Mouse (Mus musculus) MEL (cell line): ENCODE measurements around the gene Gmeb2. TPM values are rescaled to one million over a fixed set of nuclear protein-coding genes. Genes with fewer than 3 reads are reported as not detected.

Experiments
- DNase-seq: peaks from one replicate; pipeline ENCODE4 v3.0.0; 2011; ENCODE audit warnings: low read depth, low spot score
- H3K27ac ChIP-seq: 2 replicates; pipeline ENCODE4 v1.5.1; 2012; ENCODE audit warnings: low read depth, mild to moderate bottlenecking, control low read depth, low read length, moderate library complexity; ENCODE audit not compliant: control insufficient read depth
- H3K27me3 ChIP-seq, 2 experiments: fragments of 150-350 bp in 1 of 2; sonication (generic) in 1 of 2; 2 replicates each; pipeline ENCODE4 v1.6.1; 2012; ENCODE audit warnings: low read length in 2 of 2, mild to moderate bottlenecking in 2 of 2, improper control_type of control experiment in 1 of 2, moderate library complexity in 1 of 2; ENCODE audit not compliant: insufficient read depth in 2 of 2, control insufficient read depth in 1 of 2
- H3K36me3 ChIP-seq, 2 experiments: 2 replicates each; pipeline ENCODE4 v1.6.1; 2012 to 2014; ENCODE audit warnings: low read length in 2 of 2, improper control_type of control experiment in 1 of 2, inconsistent platforms in 1 of 2, mild to moderate bottlenecking in 1 of 2; ENCODE audit not compliant: insufficient read depth in 2 of 2, control insufficient read depth in 1 of 2
- H3K4me1 ChIP-seq, 2 experiments: fragments of 150-350 bp in 1 of 2; sonication (generic) in 1 of 2; 2 replicates each; pipeline ENCODE4 v1.6.1; 2012; ENCODE audit warnings: low read length in 2 of 2, improper control_type of control experiment in 1 of 2, mild to moderate bottlenecking in 1 of 2; ENCODE audit not compliant: insufficient read depth in 2 of 2, control insufficient read depth in 1 of 2
- H3K4me3 ChIP-seq, 2 experiments: fragments of 150-350 bp in 1 of 2; sonication (generic) in 1 of 2; 2 replicates each; pipeline ENCODE4 v1.5.1; 2012; ENCODE audit warnings: low read depth in 2 of 2, low read length in 2 of 2, mild to moderate bottlenecking in 2 of 2, moderate library complexity in 2 of 2, control low read depth in 1 of 2, improper control_type of control experiment in 1 of 2; ENCODE audit not compliant: control insufficient read depth in 1 of 2, insufficient read depth in 1 of 2
- H3K79me2 ChIP-seq: 2 replicates; pipeline ENCODE4 v1.6.1; 2012; ENCODE audit warnings: mild to moderate bottlenecking, low read length, moderate library complexity; ENCODE audit not compliant: control insufficient read depth, poor library complexity, insufficient read depth
- H3K9ac ChIP-seq: 2 replicates; pipeline ENCODE4 v1.6.1; 2012; ENCODE audit warnings: low read depth, mild to moderate bottlenecking, control low read depth, low read length, moderate library complexity; ENCODE audit not compliant: control insufficient read depth, poor library complexity, severe bottlenecking
- H3K9me3 ChIP-seq: fragments of 150-350 bp; sonication (generic); replicated peaks from 2 replicates; pipeline ENCODE4 v1.6.1; 2012; ENCODE audit warnings: mild to moderate bottlenecking, low read length, improper control_type of control experiment, moderate library complexity; ENCODE audit not compliant: insufficient read depth
- ELF1 ChIP-seq: IDR thresholded peaks from 2 replicates; pipeline ENCODE4 v1.6.1; 2014; ENCODE audit warnings: low read depth, mild to moderate bottlenecking, inconsistent platforms, low read length, improper control_type of control experiment, moderate library complexity
- EP300 ChIP-seq, 2 experiments: IDR thresholded peaks; 2 replicates each; pipeline ENCODE4 v1.6.1; 2011; ENCODE audit warnings: improper control_type of control experiment in 2 of 2, low read length in 2 of 2, low read depth in 1 of 2, mild to moderate bottlenecking in 1 of 2
- GABPA ChIP-seq: IDR thresholded peaks from 2 replicates; pipeline ENCODE4 v1.6.1; 2012; ENCODE audit warnings: low read depth, mild to moderate bottlenecking, inconsistent platforms, low read length, improper control_type of control experiment, moderate library complexity
- KAT2A ChIP-seq: conservative IDR thresholded peaks from 2 replicates; pipeline ENCODE4 v1.6.1; 2012; ENCODE audit warnings: low read depth, low read length, improper control_type of control experiment, inconsistent platforms
- MAX ChIP-seq: IDR thresholded peaks from 2 replicates; pipeline ENCODE4 v1.6.1; 2011; ENCODE audit warnings: low read length, improper control_type of control experiment
- MEF2A ChIP-seq: IDR thresholded peaks from 2 replicates; pipeline ENCODE4 v1.6.1; 2014; ENCODE audit warnings: low read depth, mild to moderate bottlenecking, inconsistent platforms, low read length, improper control_type of control experiment; ENCODE audit not compliant: poor library complexity, insufficient replicate concordance, severe bottlenecking; ENCODE audit errors: extremely low read depth
- MYC ChIP-seq: IDR thresholded peaks from 2 replicates; pipeline ENCODE4 v1.6.1; 2011; ENCODE audit warnings: low read depth, mild to moderate bottlenecking, low read length, improper control_type of control experiment, moderate library complexity
- POLR2A ChIP-seq, 2 experiments: IDR thresholded peaks; 2 replicates each; pipeline ENCODE4 v1.6.1; 2011 to 2012; ENCODE audit warnings: low read length in 2 of 2, mild to moderate bottlenecking in 2 of 2, control low read depth in 1 of 2, improper control_type of control experiment in 1 of 2, low read depth in 1 of 2, moderate library complexity in 1 of 2; ENCODE audit not compliant: control insufficient read depth in 1 of 2, insufficient read depth in 1 of 2, poor library complexity in 1 of 2
- POLR2AphosphoS5 ChIP-seq: IDR thresholded peaks from 2 replicates; pipeline ENCODE4 v1.6.1; 2012; ENCODE audit warnings: low read depth, borderline replicate concordance, mild to moderate bottlenecking, inconsistent platforms, low read length, moderate library complexity, mixed read lengths
- RCOR1 ChIP-seq: IDR thresholded peaks from 2 replicates; pipeline ENCODE4 v1.6.1; 2012; ENCODE audit warnings: low read depth, mild to moderate bottlenecking, inconsistent platforms, low read length, improper control_type of control experiment
- SIN3A ChIP-seq: IDR thresholded peaks from 2 replicates; pipeline ENCODE4 v1.6.1; 2012; ENCODE audit warnings: low read length, improper control_type of control experiment, inconsistent platforms
- SMC3 ChIP-seq: IDR thresholded peaks from 2 replicates; pipeline ENCODE4 v1.6.1; 2011; ENCODE audit warnings: low read depth, low read length, improper control_type of control experiment
- ZC3H11A ChIP-seq: IDR thresholded peaks from 2 replicates; pipeline ENCODE4 v1.6.1; 2012; ENCODE audit warnings: low read depth, mild to moderate bottlenecking, inconsistent platforms, low read length, improper control_type of control experiment
- ZKSCAN1 ChIP-seq: IDR thresholded peaks from 2 replicates; pipeline ENCODE4 v1.6.1; 2012; ENCODE audit warnings: low read depth, mild to moderate bottlenecking, inconsistent platforms, low read length, improper control_type of control experiment, moderate library complexity
- polyA plus RNA-seq, 2 experiments: library from polyadenylated mRNA; stranded (reverse) in 1 of 2; unstranded in 1 of 2; fragments of >175 nt in 1 of 2; fragments of >200 nt in 1 of 2; gene quantifications; 2 replicates each; pipeline versions ENCODE4 v1.2.1 to v1.2.4; 2012; ENCODE audit warnings: low replicate concordance in 2 of 2, low read depth in 1 of 2; ENCODE audit not compliant: insufficient read length in 2 of 2, insufficient read depth in 1 of 2, missing spikeins in 1 of 2
- total RNA-seq: library from RNA; depleted of rRNA; stranded (reverse); fragments of 300-350 nt; gene quantifications from 2 replicates; pipeline ENCODE4 v1.2.3, GENCODE M21; 2012

The Gmeb2 gene
- total and polyA plus RNA-seq, 3 experiments = 8.3 to 16.9 TPM; not detected in 1

DNA sequence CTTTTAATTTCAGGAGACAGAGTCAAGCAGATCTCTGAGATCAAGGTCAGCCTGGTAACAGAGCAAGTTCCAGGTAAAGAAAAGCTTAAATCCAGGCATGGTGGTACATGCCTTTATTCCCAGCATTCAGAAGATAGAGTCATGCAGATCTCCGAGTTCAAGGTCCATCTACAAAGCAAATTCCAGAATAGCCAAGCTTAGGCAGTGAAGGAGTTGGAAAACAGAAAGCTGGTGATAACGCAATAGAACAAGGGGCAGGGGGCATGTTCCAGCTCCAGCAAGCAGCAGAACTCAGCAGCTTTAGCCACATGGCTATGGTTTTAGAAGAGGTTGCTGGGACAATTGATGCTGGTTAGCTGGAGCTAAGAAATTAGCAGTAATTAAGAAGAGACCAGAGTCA is 62.8 kb downstream of the Gmeb2 start:
- no peaks in the 10 kb centered on the region for H3K4me1 ChIP-seq
- no peaks in the 10 kb centered on the region for H3K9me3 ChIP-seq
- no peak for TF ChIP-seq ZC3H11A
- no peak for TF ChIP-seq ZKSCAN1
- no peak for TF ChIP-seq EP300 (IDR thresholded peaks at IDR 0.05; ENCODE audit: low read depth in 1 of 2, low read length in 2 of 2)
- TF ChIP-seq SIN3A = no peak
- TF ChIP-seq KAT2A = no peak
- no peak for TF ChIP-seq MEF2A
- TF ChIP-seq SMC3 = no peak
- TF ChIP-seq MAX = no peak

GRCm38 (mm10) chr2:181220361-181220760 is 67.5 kb downstream of the Gmeb2 start:
- no peak for DNase-seq
- Histone ChIP-seq H3K9ac (no peak overlapping the region), H3K4me3 (no peak overlapping the region)

More for the DNA sequence above, 62.8 kb downstream of the Gmeb2 start:
- H3K27ac ChIP-seq = no peak overlapping the region
- H3K36me3 ChIP-seq = no peaks in the 10 kb centered on the region
- H3K79me2 ChIP-seq = no peaks in the 10 kb centered on the region
- DNase-seq = no peak
- H3K9ac ChIP-seq = no peak overlapping the region
- H3K27me3 ChIP-seq = no peaks in the 10 kb centered on the region
- no peak overlapping the region for H3K4me3 ChIP-seq

DNA sequence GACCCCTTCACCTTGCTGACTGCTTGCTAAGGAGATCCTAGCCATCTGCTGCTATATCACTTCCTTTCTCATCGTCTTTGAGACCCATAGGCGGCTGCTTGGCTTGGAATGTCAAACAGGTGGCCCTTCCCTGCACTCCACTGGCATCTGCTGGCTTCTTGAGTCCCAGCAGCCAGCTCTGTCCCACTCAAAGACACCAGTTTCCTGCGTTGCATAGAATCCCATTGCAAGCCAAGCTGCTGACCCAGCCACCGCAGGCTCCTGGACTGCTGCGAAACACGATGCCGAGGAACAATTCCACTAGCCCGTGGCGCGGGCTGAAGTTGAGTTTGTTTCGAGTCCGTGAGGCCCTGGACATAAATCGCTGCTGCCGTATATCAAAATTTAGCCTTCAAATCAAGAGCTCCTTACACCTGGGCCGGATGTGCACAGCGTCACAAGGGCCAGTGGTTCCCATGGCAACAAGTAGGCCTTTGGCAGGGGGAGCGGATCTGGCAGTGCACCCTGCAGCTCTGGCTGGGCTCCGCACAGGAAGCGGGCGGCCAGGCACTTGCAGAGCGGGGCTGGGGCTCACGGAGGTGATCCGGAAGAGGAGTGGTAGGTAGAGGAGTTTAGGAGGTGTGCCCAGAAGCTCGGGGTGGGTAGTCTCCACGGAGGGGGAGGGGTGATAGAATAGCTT is 68.2 kb downstream of the Gmeb2 start, which contains the start of gene Fndc11:
Gene Fndc11, plus strand, starts transcription at position 476 of the 679 bp plus-strand sequence.
- Histone ChIP-seq H3K36me3 (no peaks in the 10 kb centered on the region), H3K27me3 (0 out of 4 replicates have a peak, but pooled peaks cover 0 to 1% of the 10 kb centered on the region in 2 experiments)
- TF ChIP-seq POLR2A (IDR thresholded peaks at IDR 0.05; ENCODE audit: control insufficient read depth in 1 of 2, insufficient read depth in 1 of 2, low read depth in 1 of 2, low read length in 2 of 2, poor library complexity in 1 of 2) (no peak), KAT2A (no peak), GABPA (no peak), EP300 (IDR thresholded peaks at IDR 0.05; ENCODE audit: low read depth in 1 of 2, low read length in 2 of 2) (no peak), MYC (no peak), ZKSCAN1 (no peak), POLR2AphosphoS5 (no peak), SIN3A (no peak)
- TF ChIP-seq, all 39 proteins: peak for 0
- Histone ChIP-seq H3K4me1 (no peaks in the 10 kb centered on the region), H3K27ac (no peak within 1 kb of the TSS), H3K4me3 (no peak within 1 kb of the TSS), H3K9ac (no peak within 1 kb of the TSS), H3K9me3 (no peaks in the 10 kb centered on the region), H3K79me2 (no peaks in the 10 kb centered on the region)
- no peak for DNase-seq

More at GRCm38 (mm10) chr2:181220361-181220760, 67.5 kb downstream of the Gmeb2 start:
- Histone ChIP-seq H3K79me2 (no peaks in the 10 kb centered on the region), H3K4me1 (no peaks in the 10 kb centered on the region), H3K27ac (no peak overlapping the region), H3K36me3 (no peaks in the 10 kb centered on the region), H3K9me3 (no peaks in the 10 kb centered on the region), H3K27me3 (0 out of 4 replicates have a peak, but pooled peaks cover 0 to 1% of the 10 kb centered on the region in 2 experiments)
- no peak for TF ChIP-seq ELF1
- TF ChIP-seq RCOR1 = no peak
